Mouse (Mus musculus): ENCODE data around the gene Rbm3. TPM values are rescaled to one million over a fixed set of nuclear protein-coding genes. Genes with fewer than 3 reads are reported as not detected.
A peak's percentile ranks its signal among the peaks of the same experiment; 100 is the strongest.

Gene Rbm3
- polyA plus RNA-seq, 2 experiments, result 224 to 352 TPM

DNA sequence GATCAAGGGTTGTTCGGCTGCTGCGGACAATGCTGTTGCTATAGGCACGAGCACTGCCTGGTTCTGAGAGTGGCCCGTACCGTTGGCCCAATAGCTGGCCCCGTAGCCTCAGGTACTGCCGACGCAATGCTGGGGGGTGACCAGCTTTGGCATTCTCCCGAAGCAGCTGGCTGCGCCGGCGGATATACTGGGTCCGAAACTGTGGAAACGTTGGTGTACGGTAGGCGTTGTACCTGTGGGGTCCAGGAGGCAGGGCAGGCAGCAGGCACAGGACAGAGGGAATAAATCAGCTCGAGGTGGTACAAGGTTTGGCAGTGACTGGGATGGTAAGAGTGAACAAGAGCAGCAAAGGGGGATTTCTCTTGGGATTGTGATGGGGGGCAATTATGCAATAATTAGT, 14.3 kb downstream of the Rbm3 start:
- no peak for ATAC-seq (ENCODE audit: insufficient read depth)
- Histone ChIP-seq H3K36me3 (replicated peaks; ENCODE audit: control insufficient read depth, insufficient read depth, low read depth) (no peaks in the 10 kb centered on the region; the same call in 1 of the 2 replicates), H3K27me3 (ENCODE audit: control insufficient read depth, insufficient read depth, low read length) (no peaks in the 10 kb centered on the region), H3K4me3 (ENCODE audit: insufficient read depth in 1 of 2, low read depth in 2 of 2, low read length in 2 of 2) (peak overlapping the region; percentile 60 to 83), H3K9ac (replicated peaks) (0 out of 2 replicates have a peak overlapping the region, but pooled peaks have one; percentile 13), H3K9me3 (ENCODE audit: control insufficient read depth, low read length) (no peaks in the 10 kb centered on the region), H3K4me1 (replicated peaks; ENCODE audit: control insufficient read depth in 2 of 2, insufficient read depth in 2 of 2, low read length in 1 of 2) (peaks cover 2 to 5% of the 10 kb centered on the region in 2 experiments; a peak in 2 of 4 replicates), H3K4me2 (ENCODE audit: low read depth) (peak overlapping the region; percentile 88), H3K27ac (peak overlapping the region; percentile 59)
- 78% methylated on average over 17 of the region's 17 CpGs for WGBS (ENCODE audit: insufficient replicate concordance)
- no peak for TF ChIP-seq EP300 (IDR thresholded peaks at IDR 0.05; ENCODE audit: low read depth)
- TF ChIP-seq CTCF (IDR thresholded peaks at IDR 0.05; ENCODE audit: low read depth), result no peak
- no peak for DNase-seq (ENCODE audit: low read depth in 3 of 3, low spot score in 3 of 3)

DNA sequence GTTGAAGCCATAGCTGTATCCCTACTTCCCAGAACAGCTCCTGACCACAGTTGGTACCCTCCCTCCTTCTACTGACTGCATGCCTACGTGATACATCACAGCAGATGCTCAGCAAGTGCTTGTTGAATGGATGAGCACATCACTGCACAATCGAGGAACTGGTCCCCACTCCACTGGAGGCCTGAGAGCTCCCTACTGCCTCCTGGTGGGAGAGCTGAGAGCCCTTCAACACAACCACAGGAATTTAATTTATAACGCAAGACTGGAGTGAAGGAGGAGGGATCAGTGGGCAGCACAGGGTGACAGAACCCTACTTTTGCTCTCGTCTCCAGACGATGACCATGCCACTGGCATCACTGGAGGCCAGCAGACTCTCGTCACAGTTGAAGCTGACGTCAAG, 20.4 kb downstream of the Rbm3 start:
- H3K4me1 ChIP-seq (replicated peaks; ENCODE audit: control insufficient read depth in 2 of 2, insufficient read depth in 2 of 2, low read length in 1 of 2), result no peaks in the 10 kb centered on the region
- TF ChIP-seq CTCF (IDR thresholded peaks at IDR 0.05; ENCODE audit: low read depth) (peak; percentile 63), EP300 (IDR thresholded peaks at IDR 0.05; ENCODE audit: low read depth) (no peak)
- no peak overlapping the region for H3K27ac ChIP-seq
- no peaks in the 10 kb centered on the region for H3K27me3 ChIP-seq (ENCODE audit: control insufficient read depth, insufficient read depth, low read length)
- no peak overlapping the region for H3K9ac ChIP-seq (replicated peaks)
- WGBS (ENCODE audit: insufficient replicate concordance), result 63% methylated on average over 7 of the region's 7 CpGs
- H3K4me2 ChIP-seq (ENCODE audit: low read depth), result no peak overlapping the region
- DNase-seq (ENCODE audit: low read depth in 3 of 3, low spot score in 3 of 3), result no peak
- no peak overlapping the region for H3K4me3 ChIP-seq (ENCODE audit: insufficient read depth in 1 of 2, low read depth in 2 of 2, low read length in 2 of 2)
- no peaks in the 10 kb centered on the region; the same call in none of the 2 replicates for H3K36me3 ChIP-seq (replicated peaks; ENCODE audit: control insufficient read depth, insufficient read depth, low read depth)
- no peaks in the 10 kb centered on the region for H3K9me3 ChIP-seq (ENCODE audit: control insufficient read depth, low read length)
- no peak for ATAC-seq (ENCODE audit: insufficient read depth)

DNA sequence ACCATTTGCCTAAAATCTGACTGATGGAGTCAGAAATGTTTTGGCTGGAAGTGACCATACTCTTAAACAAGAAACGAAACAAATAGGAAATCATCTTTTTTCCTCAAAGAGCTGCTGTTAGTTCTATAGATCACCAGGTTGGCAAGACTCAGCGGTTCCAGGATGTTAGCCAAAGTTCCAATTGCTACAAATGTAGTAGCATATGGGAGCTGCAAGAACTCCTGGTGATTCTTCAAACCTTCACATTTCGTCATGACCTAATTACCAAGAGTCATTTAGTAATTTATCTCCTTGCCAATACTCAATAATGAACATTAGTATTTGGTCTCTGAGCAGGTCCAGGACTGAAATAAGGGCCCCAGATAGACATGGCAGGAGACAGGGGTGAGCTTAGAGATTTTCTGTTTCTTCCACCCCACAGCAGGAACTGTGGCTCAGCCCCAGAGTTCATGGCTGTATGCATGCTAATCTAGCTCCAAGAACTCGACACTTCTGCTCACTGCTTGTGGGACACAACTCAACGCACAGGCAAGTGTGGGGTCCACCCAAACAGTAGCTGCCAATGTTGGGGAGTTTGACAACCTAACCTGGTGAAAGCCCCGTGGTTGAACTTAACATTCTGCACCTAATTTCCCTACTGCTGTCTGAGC, 21.7 kb downstream of the Rbm3 start:
- H3K9ac ChIP-seq (replicated peaks), result no peak overlapping the region
- H3K4me2 ChIP-seq (ENCODE audit: low read depth), result no peak overlapping the region
- no peak overlapping the region for H3K4me3 ChIP-seq (ENCODE audit: insufficient read depth in 1 of 2, low read depth in 2 of 2, low read length in 2 of 2)
- H3K27ac ChIP-seq, result no peak overlapping the region
- no peaks in the 10 kb centered on the region for H3K9me3 ChIP-seq (ENCODE audit: control insufficient read depth, low read length)
- no peaks in the 10 kb centered on the region for H3K27me3 ChIP-seq (ENCODE audit: control insufficient read depth, insufficient read depth, low read length)
- DNase-seq (ENCODE audit: low read depth in 3 of 3, low spot score in 3 of 3), result no peak
- H3K36me3 ChIP-seq (replicated peaks; ENCODE audit: control insufficient read depth, insufficient read depth, low read depth), result no peaks in the 10 kb centered on the region; the same call in 1 of the 2 replicates
- no peak for ATAC-seq (ENCODE audit: insufficient read depth)
- no peaks in the 10 kb centered on the region for H3K4me1 ChIP-seq (replicated peaks; ENCODE audit: control insufficient read depth in 2 of 2, insufficient read depth in 2 of 2, low read length in 1 of 2)
- WGBS (ENCODE audit: insufficient replicate concordance), result 63% methylated on average over 6 of the region's 6 CpGs
- TF ChIP-seq EP300 (IDR thresholded peaks at IDR 0.05; ENCODE audit: low read depth), result no peak

DNA sequence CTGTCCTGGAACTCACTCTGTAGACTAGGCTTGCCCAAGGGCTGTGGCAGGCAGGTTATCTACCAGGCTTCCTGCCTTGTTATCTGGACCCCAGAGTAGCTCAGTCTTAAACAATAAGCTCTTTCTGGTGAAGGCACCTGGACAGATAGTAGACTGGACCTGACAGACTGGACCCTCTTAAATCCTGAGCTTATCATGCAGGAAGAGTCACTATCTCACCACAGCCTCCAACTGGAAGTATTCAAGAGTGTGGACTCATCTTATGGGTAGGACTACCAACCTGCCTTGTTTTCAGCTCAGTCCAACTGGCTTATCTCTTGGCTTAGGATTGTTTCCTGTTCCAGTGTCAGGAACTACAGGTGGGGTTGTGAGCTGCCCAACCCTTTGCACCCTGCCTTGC, 28.4 kb downstream of the Rbm3 start:
- no peaks in the 10 kb centered on the region for H3K27me3 ChIP-seq (ENCODE audit: control insufficient read depth, insufficient read depth, low read length)
- ATAC-seq (ENCODE audit: insufficient read depth), result no peak
- TF ChIP-seq EP300 (IDR thresholded peaks at IDR 0.05; ENCODE audit: low read depth), result no peak
- no peak for TF ChIP-seq CTCF (IDR thresholded peaks at IDR 0.05; ENCODE audit: low read depth)

DNA sequence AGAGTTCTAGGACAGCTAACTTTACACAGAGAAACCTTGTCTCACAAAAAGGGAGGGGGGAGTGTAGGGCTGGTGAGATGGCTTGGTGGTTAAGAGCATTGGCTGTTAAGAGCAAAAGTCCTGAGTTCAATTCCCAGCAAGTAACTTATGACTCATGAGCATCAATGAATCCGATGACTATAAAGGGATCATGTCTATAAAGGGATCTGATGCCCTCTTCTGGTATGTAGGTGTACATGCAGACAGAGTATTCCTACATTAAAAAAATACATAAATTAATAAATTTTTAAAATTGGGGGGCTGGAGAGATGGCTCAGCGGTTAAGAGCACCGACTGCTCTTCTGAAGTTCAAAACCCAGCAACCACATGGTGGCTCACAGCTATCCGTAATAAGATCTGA, 30.4 kb downstream of the Rbm3 start:
- H3K9ac ChIP-seq (replicated peaks), result no peak overlapping the region
- H3K4me2 ChIP-seq (ENCODE audit: low read depth), result no peak overlapping the region
- no peak overlapping the region for H3K4me3 ChIP-seq (ENCODE audit: insufficient read depth in 1 of 2, low read depth in 2 of 2, low read length in 2 of 2)
- H3K4me1 ChIP-seq (replicated peaks; ENCODE audit: control insufficient read depth in 2 of 2, insufficient read depth in 2 of 2, low read length in 1 of 2), result no peaks in the 10 kb centered on the region; a peak in 1 of 4 replicates
- no peaks in the 10 kb centered on the region for H3K27me3 ChIP-seq (ENCODE audit: control insufficient read depth, insufficient read depth, low read length)
- no peak overlapping the region for H3K27ac ChIP-seq
- no peaks in the 10 kb centered on the region for H3K36me3 ChIP-seq (replicated peaks; ENCODE audit: control insufficient read depth, insufficient read depth, low read depth)
- TF ChIP-seq EP300 (IDR thresholded peaks at IDR 0.05; ENCODE audit: low read depth) (no peak), CTCF (IDR thresholded peaks at IDR 0.05; ENCODE audit: low read depth) (peak; percentile 29; the same call in 1 of the 2 replicates)
- no peaks in the 10 kb centered on the region for H3K9me3 ChIP-seq (ENCODE audit: control insufficient read depth, low read length)
- no peak for DNase-seq (ENCODE audit: low read depth in 3 of 3, low spot score in 3 of 3)
- ATAC-seq (ENCODE audit: insufficient read depth), result no peak
- 45% methylated on average over 4 of the region's 4 CpGs for WGBS (ENCODE audit: insufficient replicate concordance)

More for the DNA sequence above, 28.4 kb downstream of the Rbm3 start:
- Histone ChIP-seq H3K9ac (replicated peaks) (no peak overlapping the region), H3K4me2 (ENCODE audit: low read depth) (no peak overlapping the region), H3K4me3 (ENCODE audit: insufficient read depth in 1 of 2, low read depth in 2 of 2, low read length in 2 of 2) (no peak overlapping the region), H3K9me3 (ENCODE audit: control insufficient read depth, low read length) (no peaks in the 10 kb centered on the region), H3K4me1 (replicated peaks; ENCODE audit: control insufficient read depth in 2 of 2, insufficient read depth in 2 of 2, low read length in 1 of 2) (no peaks in the 10 kb centered on the region; a peak in 1 of 4 replicates), H3K36me3 (replicated peaks; ENCODE audit: control insufficient read depth, insufficient read depth, low read depth) (no peaks in the 10 kb centered on the region), H3K27ac (no peak overlapping the region)
- no peak for DNase-seq (ENCODE audit: low read depth in 3 of 3, low spot score in 3 of 3)
